Mouse (Mus musculus): ENCODE data around the gene Prpsap2. TPM values are rescaled to one million over a fixed set of nuclear protein-coding genes. Genes with fewer than 3 reads are reported as not detected.
"Not testable (repeated sequence)": the region's sequence is repeated elsewhere in the genome, so short reads cannot be mapped to it uniquely, and the experiment has no call there.

The Prpsap2 gene
- total RNA-seq (2021), result 10 to 100 TPM; 37.1 to 38.0 TPM
- long read RNA-seq, experiment 1, transcript Prpsap2-201 (12 exons, 1,837 nt), result major isoform, 8 of 15 reads
- long read RNA-seq, experiment 1, partial matches to known transcripts, result 2 of 15 reads
- long read RNA-seq, experiment 1, other reads (novel, unspliced or antisense), result 1 of 15 reads
- long read RNA-seq, experiment 2, partial matches to known transcripts, result 2 of 5 reads
- long read RNA-seq, experiment 2, other reads (novel, unspliced or antisense), result 1 of 5 reads

GRCm38 (mm10) chr11:61761584-61762407 lies at the start of gene Prpsap2:
Gene Prpsap2 (minus strand): TSS chr11:61762088.
- no peak for TF ChIP-seq CTCF (IDR thresholded peaks at IDR 0.05)
- peak; percentile 94 to 95 for DNase-seq (ENCODE audit: extremely low spot score in 1 of 2, low spot score in 2 of 2)
- peak within 1 kb of the TSS; percentile 70 for H3K4me3 ChIP-seq
- intact Hi-C loops (cut with DNase I), result no loop called here
- H3K27ac ChIP-seq, result peak within 1 kb of the TSS; percentile 76

GRCm38 (mm10) chr11:61809793-61810192 lies 47.9 kb upstream of the Prpsap2 start:
- TF ChIP-seq CTCF (IDR thresholded peaks at IDR 0.05), result no peak
- intact Hi-C loops (cut with DNase I), result no loop called here
- no peak overlapping the region for H3K27ac ChIP-seq

DNA sequence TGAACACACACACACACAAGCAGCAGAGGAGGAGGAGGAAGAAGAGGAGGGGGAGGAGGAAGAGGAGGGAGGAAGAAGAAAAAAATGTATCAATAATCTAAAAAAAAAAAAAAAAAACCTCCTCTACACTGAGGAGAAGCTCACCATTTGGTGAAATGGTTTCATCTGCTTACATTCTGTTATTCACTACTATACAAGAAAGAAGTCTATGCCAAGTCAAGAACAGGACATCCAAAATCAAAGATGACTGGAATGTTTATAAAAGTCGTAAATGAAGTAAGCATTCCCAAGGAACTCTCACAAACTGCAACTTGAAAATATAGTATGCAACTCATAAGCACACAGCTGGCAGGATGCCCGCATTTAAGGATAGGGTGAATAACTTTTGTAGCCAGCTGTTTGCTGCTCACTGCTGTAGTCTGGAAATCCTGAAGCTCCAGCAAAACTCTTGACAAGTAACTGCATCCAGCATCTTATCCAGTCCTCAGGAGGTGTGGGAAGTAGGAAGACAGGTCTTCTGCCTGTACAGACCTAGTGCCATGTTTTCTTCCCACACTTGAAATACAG lies 46.7 kb upstream of the Prpsap2 start:
- H3K27ac ChIP-seq, result no peak overlapping the region
- H3K4me3 ChIP-seq, result no peak overlapping the region
- intact Hi-C loops (cut with DNase I), result no loop called here
- DNase-seq (ENCODE audit: extremely low spot score in 1 of 2, low spot score in 2 of 2), result no peak
- no peak for TF ChIP-seq CTCF (IDR thresholded peaks at IDR 0.05)

More at GRCm38 (mm10) chr11:61809793-61810192, 47.9 kb upstream of the Prpsap2 start:
- H3K4me3 ChIP-seq, result no peak overlapping the region
- no peak for DNase-seq (ENCODE audit: extremely low spot score in 1 of 2, low spot score in 2 of 2)

GRCm38 (mm10) chr11:61793441-61793840 lies 31.6 kb upstream of the Prpsap2 start:
- TF ChIP-seq CTCF (IDR thresholded peaks at IDR 0.05), result no peak
- no peak overlapping the region for H3K27ac ChIP-seq
- H3K4me3 ChIP-seq, result no peak overlapping the region
- no peak for DNase-seq (ENCODE audit: extremely low spot score in 1 of 2, low spot score in 2 of 2)
- intact Hi-C loops (cut with DNase I), result no loop called here

DNA sequence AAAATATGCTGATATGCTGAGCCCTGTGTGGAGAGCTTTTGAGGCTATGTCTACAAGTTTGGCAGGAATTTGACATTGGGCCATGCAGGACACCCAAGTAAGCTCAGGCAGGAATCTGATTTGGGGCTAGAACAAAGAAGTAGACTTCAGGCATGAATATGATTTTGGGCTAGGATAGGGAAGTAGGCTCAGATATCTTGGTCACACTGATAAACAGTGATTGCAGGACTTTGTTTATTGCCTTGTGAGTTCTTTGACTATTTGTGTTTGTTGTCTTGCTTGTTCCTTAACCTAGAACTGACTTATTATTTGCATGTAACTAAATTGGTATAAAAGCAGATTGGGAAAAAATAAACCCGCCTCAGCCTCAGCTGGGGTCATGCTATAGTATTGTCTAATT lies 26.7 kb upstream of the Prpsap2 start:
- DNase-seq (ENCODE audit: extremely low spot score in 1 of 2, low spot score in 2 of 2), result no peak
- H3K4me3 ChIP-seq, result no peak overlapping the region
- intact Hi-C loops (cut with DNase I), result no loop called here
- no peak for TF ChIP-seq CTCF (IDR thresholded peaks at IDR 0.05)
- no peak overlapping the region for H3K27ac ChIP-seq

GRCm38 (mm10) chr11:61782526-61782925 lies 20.6 kb upstream of the Prpsap2 start:
- intact Hi-C loops (cut with DNase I); H3K4me3 ChIP-seq; H3K27ac ChIP-seq; DNase-seq (ENCODE audit: extremely low spot score in 1 of 2, low spot score in 2 of 2): not testable (repeated sequence)

GRCm38 (mm10) chr11:61774551-61775149 lies 12.8 kb upstream of the Prpsap2 start:
- Histone ChIP-seq H3K4me3 (no peak overlapping the region), H3K27ac (peak overlapping the region; percentile 56; the same call in 1 of the 2 replicates)
- intact Hi-C loops (cut with DNase I), result no loop called here
- TF ChIP-seq CTCF (IDR thresholded peaks at IDR 0.05), result no peak; the same call in 1 of the 2 replicates
- DNase-seq (ENCODE audit: extremely low spot score in 1 of 2, low spot score in 2 of 2), result no peak

DNA sequence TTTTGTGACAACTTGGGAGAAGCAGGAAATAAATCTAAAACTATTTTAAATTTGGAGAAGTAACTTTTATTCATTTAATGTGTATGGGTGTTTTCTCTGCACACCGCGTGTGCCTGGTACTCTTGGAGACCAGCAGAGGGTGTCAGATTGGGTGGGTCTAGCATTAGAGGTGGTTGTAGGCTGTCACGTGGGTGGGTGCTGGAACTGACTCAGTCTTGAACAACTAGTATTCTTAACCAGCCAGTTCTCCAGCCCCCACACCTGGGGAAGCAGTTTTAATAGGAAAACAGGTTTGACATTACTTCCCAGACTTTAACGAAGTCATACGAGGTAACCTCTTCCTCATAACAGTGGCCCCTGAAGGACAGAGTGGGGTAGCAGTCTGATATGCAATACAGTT lies 1.4 kb downstream of the Prpsap2 start:
- intact Hi-C loops (cut with DNase I), result no loop called here
- DNase-seq (ENCODE audit: extremely low spot score in 1 of 2, low spot score in 2 of 2), result peak; percentile 26 to 39
- TF ChIP-seq CTCF (IDR thresholded peaks at IDR 0.05), result peak; percentile 39
- peak overlapping the region; percentile 70 for H3K4me3 ChIP-seq
- H3K27ac ChIP-seq, result no peak overlapping the region

GRCm38 (mm10) chr11:61757151-61757550 lies 4.7 kb downstream of the Prpsap2 start:
- no peak for TF ChIP-seq CTCF (IDR thresholded peaks at IDR 0.05)
- no peak overlapping the region for H3K27ac ChIP-seq
- intact Hi-C loops (cut with DNase I), result no loop called here
- H3K4me3 ChIP-seq, result no peak overlapping the region
- no peak for DNase-seq (ENCODE audit: extremely low spot score in 1 of 2, low spot score in 2 of 2)

DNA sequence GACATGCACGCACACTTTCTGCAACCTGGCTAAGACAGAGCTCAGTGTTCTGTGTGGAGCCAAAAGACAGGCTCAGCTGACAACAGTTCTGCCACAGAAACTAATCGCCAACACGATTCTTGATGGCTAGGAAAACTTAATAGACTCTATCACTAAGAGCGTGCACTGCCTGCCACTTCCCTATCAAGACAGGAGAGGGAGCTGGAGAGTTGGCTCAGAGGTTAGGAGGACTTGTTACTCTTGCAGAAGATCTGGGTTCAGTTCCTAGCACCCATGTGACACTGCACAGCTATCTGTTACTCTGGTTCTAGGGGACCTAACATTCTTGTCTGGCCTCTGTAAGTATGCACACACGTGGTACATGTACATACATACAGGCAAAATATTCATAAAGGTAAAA lies 10.3 kb downstream of the Prpsap2 start:
- intact Hi-C loops (cut with DNase I), result no loop called here
- TF ChIP-seq CTCF (IDR thresholded peaks at IDR 0.05), result peak; percentile 62
- no peak overlapping the region for H3K27ac ChIP-seq
- no peak overlapping the region for H3K4me3 ChIP-seq
- no peak for DNase-seq (ENCODE audit: extremely low spot score in 1 of 2, low spot score in 2 of 2)

DNA sequence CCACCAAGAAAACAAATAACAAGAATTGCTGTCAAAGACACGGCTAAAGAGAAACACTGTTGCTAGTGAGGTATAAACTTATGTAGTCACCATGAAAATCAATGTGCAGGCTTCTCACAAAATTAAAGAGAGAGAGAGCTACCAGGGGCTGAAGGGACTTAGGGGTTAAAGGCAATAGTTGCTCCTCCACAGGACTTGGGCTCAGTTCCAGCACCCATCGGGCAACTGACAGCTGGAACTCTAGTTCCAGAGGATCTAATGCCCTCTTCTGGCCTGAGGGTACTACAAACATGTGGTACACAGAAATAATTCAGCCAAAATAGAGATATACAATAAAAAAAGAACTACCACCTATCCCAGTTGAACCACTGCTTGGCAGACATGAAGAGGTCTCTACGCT lies 14.7 kb downstream of the Prpsap2 start:
- no peak for DNase-seq (ENCODE audit: extremely low spot score in 1 of 2, low spot score in 2 of 2)
- TF ChIP-seq CTCF (IDR thresholded peaks at IDR 0.05), result no peak
- no peak overlapping the region for H3K27ac ChIP-seq
- no peak overlapping the region for H3K4me3 ChIP-seq
- intact Hi-C loops (cut with DNase I), result no loop called here

GRCm38 (mm10) chr11:61745781-61746180 lies 16.1 kb downstream of the Prpsap2 start:
- no peak for DNase-seq (ENCODE audit: extremely low spot score in 1 of 2, low spot score in 2 of 2)
- Histone ChIP-seq H3K27ac (no peak overlapping the region), H3K4me3 (no peak overlapping the region)
- intact Hi-C loops (cut with DNase I), result no loop called here
- TF ChIP-seq CTCF (IDR thresholded peaks at IDR 0.05), result no peak
